Mouse (Mus musculus): Measurements from ENCODE around the gene Armc7. TPM values are rescaled to one million over a fixed set of nuclear protein-coding genes. Genes with fewer than 3 reads are reported as not detected.

The Armc7 gene
- polyA plus RNA-seq (2012; rRNA removed): 1.8 and 2.2 TPM in 2 replicates

DNA sequence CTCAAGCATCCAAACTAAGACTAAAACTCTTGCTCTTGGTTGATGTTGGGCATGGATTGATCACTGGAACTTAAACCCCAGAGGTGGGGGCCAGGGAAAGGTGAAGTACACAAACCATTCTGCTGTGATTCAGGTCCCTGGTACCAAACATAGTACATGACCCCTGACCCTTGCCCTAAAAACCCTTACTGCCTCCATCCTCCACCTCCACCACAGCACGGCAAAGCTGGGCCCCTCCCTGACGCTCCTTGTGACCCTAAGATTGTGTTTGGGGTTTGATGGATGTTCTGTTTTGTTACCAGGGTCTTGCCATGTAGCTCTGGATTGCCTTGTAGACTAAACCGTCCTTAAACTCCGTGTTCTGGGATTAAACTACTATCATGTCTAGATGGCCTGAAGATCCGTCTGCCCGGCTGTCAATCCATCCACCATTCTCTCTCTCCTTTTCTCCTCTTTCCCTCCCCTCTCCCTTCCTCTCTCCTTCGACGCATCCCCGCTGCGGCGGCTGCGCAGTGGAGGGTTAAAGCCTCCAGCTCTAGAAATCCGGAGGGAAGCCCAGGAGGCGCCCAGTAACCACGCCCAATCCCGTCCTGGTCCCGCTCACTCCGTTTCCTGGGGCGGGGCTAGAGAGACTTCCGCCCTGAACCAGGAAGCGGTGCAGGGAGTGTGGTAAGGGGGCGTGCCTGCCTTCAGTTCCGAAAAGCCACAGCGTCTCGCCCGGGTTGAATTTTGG, at the start of gene Armc7:
TSS of gene Armc7 (plus strand) at position 643 of the 733 bp plus-strand sequence.

DNA sequence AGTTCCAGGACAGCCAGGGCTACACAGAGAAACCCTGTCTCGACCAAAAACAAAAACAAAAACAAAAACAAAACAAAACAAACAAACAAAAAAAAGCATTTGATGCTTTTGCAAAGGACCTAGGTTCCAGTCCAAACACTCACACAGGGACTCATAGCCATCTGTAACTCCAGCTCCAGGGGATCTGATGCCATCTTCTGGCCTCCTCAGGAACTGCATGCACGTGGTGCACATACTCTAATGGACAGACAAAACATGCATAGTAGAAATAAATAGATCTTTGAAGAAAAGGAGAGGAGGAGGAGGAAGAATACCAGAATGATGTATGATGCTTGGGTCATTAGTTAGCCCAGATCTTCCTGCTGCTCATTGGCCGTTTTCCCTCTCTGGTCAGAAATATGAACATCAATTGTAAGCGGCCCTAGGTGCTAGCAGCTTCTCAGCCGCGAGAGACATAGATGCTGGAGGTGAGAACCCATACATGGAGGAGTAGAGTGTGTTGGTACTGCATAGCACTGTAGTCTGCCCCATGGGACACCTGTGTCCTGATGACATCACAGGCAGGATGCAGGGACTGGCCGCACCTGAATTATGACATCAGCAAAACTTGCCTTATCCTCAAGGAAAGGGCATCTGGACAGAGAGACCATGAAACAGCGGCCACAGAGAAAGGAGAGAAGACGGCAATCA, 35.4 kb upstream of the Armc7 start, which contains the start of gene Trim80:
TSS of gene Trim80 (plus strand) at position 640 of the 690 bp plus-strand sequence.

DNA sequence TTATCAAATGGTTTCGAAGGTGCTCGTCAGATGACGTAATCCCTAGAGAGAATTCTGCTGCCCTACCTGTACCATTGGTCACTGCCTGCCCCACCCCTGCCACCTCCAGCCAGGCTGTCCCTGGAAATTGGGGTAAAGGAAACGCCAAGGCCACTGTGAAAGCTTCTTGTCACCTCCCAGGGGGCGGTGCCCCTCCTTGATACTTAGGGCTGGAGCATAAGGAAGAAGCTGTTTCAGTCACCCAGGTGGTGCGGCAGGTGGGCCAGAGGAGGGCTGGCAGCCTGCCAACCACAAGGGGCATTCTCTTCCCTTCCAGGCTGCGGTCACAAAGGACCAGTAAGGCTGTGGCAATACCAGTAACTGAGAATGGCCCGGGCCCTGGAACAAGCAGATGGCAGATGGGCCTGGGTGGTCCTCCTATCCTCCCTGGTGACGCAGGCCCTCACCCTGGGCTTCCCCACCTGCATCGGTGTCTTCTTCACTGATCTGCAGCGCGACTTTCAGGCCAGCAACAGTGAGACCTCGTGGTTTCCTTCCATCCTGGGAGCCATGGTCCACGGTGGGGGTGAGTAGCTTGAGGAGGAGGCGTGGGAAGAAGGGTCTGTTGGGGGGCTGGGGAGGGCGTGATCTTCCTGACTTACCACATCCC, 13.1 kb upstream of the Armc7 start, which contains the start of gene Slc16a5:
TSS of gene Slc16a5 (plus strand) at position 232 of the 649 bp plus-strand sequence.

DNA sequence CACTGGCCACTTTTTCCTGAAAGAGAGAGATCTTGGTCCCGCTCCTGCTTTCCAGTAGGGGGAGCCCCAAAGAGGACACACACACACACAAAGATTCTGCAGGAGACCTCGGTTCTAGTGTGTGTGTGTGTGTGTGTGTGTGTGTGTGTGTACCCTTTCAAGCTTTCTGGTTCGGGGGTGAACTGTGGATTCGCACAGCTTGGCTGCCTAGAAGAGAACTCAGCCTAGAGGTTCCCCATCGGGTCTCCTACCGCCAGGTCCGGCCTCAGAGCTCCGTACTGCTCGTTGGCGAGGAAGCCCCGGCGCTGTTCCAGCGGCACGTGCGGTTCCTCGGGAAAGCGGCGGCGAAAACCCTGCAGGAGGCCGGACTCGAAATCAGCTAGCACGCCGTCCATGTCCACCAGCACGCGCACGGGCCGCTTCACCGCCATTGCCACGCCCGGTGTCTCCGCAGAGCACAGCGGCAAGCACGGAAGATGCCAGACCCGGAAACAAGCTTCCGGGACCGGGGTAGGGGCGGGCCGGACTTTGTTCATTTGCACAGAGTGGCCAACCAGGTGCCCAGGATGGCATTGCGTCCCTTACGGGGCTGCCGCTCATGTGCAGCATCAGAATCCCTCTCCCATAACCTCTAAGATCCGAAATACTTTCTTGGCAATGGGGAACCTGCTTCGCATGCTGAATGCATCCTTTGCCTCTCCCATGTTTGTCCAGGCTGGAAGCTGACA, 16.1 kb downstream of the Armc7 start, which contains the start of gene Nt5c:
TSS of gene Nt5c (minus strand) at position 507 of the 728 bp plus-strand sequence.

DNA sequence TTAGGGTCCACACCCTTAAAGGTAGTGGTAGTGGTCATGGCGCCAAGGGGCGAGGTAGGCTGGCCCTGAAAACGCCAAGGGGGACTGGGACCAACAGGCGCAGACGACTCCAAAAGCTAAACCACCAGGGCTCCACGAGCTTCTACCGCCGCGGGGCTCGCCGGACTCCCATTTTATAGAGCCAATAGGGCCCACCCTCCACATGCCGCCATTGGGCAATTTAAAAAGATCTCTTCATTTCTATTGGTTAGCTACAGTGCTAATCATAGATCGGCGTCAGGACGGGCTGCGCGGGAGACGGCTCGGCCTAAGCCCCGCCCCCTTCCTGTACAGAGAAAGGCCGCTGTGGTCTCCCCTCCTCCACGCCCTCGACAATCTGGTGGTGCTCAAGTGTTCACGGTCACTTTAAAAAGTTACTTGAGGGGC, 38.8 kb downstream of the Armc7 start, which contains the start of gene Jpt1:
TSS of gene Jpt1 (minus strand) at position 150 of the 426 bp plus-strand sequence.

DNA sequence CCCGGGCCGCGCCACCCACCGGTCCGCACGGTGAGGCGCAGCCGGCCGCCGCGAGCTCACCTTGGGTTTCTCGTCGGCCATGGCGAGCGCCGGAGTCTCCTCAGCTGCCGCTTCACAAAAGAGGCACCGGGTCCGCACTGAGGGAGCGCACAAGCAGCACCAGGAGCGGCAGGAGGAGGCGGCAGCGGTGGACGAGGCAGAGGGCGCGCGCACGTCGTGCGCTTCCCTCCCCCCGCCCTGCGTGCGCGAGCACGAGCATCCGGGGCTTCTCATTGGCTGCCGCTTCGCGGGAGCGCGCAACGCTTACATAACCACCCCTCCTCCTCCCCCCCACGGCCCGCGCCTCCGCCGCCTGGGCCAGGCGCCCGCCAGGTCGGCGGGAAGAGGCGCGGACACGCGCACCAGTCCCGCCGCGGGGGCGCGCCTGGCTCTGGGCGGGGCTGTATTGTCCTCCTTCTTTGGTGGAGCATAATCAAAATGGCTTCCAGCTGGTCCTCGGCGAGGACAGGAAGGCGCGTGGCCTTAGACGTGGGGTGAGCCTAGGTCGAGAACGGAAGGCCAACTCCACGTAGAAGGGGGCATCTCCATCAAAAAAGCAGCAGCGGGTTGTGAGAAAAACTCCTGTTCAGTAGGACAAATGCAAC, 60.7 kb downstream of the Armc7 start, which contains the start of gene Sumo2:
TSS of gene Sumo2 (minus strand) at position 239 of the 644 bp plus-strand sequence.

Other genes with a start within 250 kb of the Armc7 start
- 0.12 and 0.20 TPM in 2 replicates for gene Grin2c, start 208.4 kb upstream of the Armc7 start, polyA plus RNA-seq (2012; rRNA removed)
- 12.0 and 14.4 TPM in 2 replicates for gene Fdxr, start 198.6 kb upstream of the Armc7 start, polyA plus RNA-seq (2012; rRNA removed)
- 6.1 and 6.9 TPM in 2 replicates for gene Fads6, start 178.0 kb upstream of the Armc7 start, polyA plus RNA-seq (2012; rRNA removed)
- not detected in 2 replicates for gene Otop2, start 168.5 kb upstream of the Armc7 start, polyA plus RNA-seq (2012; rRNA removed)
- gene Ush1g, start 153.6 kb upstream of the Armc7 start, polyA plus RNA-seq (2012; rRNA removed): 0.05 and 0.07 TPM in 2 replicates
- not detected in 2 replicates for gene Otop3, start 140.9 kb upstream of the Armc7 start, polyA plus RNA-seq (2012; rRNA removed)
- 0.57 and 0.70 TPM in 2 replicates for gene Hid1, start 107.9 kb upstream of the Armc7 start, polyA plus RNA-seq (2012; rRNA removed)
- gene Cdr2l, start 93.8 kb upstream of the Armc7 start, polyA plus RNA-seq (2012; rRNA removed): 1.4 and 1.5 TPM in 2 replicates
- gene Mrpl58, start 71.9 kb upstream of the Armc7 start, polyA plus RNA-seq (2012; rRNA removed): 38.7 and 39.5 TPM in 2 replicates
- gene Atp5h, start 55.7 kb upstream of the Armc7 start, polyA plus RNA-seq (2012; rRNA removed): 362 and 391 TPM in 2 replicates
- 6.4 and 6.8 TPM in 2 replicates for gene Kctd2, start 55.5 kb upstream of the Armc7 start, polyA plus RNA-seq (2012; rRNA removed)
- 0.05 TPM in 2 replicates for gene Trim80, start 35.1 kb upstream of the Armc7 start, polyA plus RNA-seq (2012; rRNA removed)
- 0.05 TPM in 1 of 2 replicates, not detected in the other for gene Slc16a5, start 13.2 kb upstream of the Armc7 start, polyA plus RNA-seq (2012; rRNA removed)
- 26.9 and 30.1 TPM in 2 replicates for gene Nt5c, start 16.2 kb downstream of the Armc7 start, polyA plus RNA-seq (2012; rRNA removed)
- 141 and 165 TPM in 2 replicates for gene Jpt1, start 38.7 kb downstream of the Armc7 start, polyA plus RNA-seq (2012; rRNA removed)
- gene Sumo2, start 60.6 kb downstream of the Armc7 start, polyA plus RNA-seq (2012; rRNA removed): 206 and 228 TPM in 2 replicates
- 103 and 121 TPM in 2 replicates for gene Nup85, start 88.8 kb downstream of the Armc7 start, polyA plus RNA-seq (2012; rRNA removed)
- 23.4 and 26.4 TPM in 2 replicates for gene Mrps7, start 128.3 kb downstream of the Armc7 start, polyA plus RNA-seq (2012; rRNA removed)
- gene Gga3, start 128.4 kb downstream of the Armc7 start, polyA plus RNA-seq (2012; rRNA removed): 8.0 and 9.9 TPM in 2 replicates
- gene Mif4gd, start 137.3 kb downstream of the Armc7 start, polyA plus RNA-seq (2012; rRNA removed): 23.5 and 27.8 TPM in 2 replicates
- 9.3 and 9.9 TPM in 2 replicates for gene Slc25a19, start 152.6 kb downstream of the Armc7 start, polyA plus RNA-seq (2012; rRNA removed)
- 21.8 and 24.1 TPM in 2 replicates for gene Grb2, start 232.9 kb downstream of the Armc7 start, polyA plus RNA-seq (2012; rRNA removed)